Mouse (Mus musculus) heart, postnatal 0 days (tissue): ENCODE measurements around the gene Gps1. TPM values are rescaled to one million over a fixed set of nuclear protein-coding genes. Genes with fewer than 3 reads are reported as not detected.

Experiments used
- ATAC-seq: fragments of 200-750 bp; cut with Nextera tagmentation; 2 replicates; pipeline ENCODE4 v1.8.0; 2017; ENCODE audit warnings: low read depth, moderate number of reproducible peaks, moderate library complexity; ENCODE audit not compliant: insufficient read depth
- DNase-seq: peaks from one replicate; pipeline ENCODE4 v3.0.0-alpha.2; 2016; ENCODE audit warnings: low spot score
- H3K27ac ChIP-seq: fragments of 300-500 bp; sonication (generic); 2 replicates; pipeline ENCODE4 v1.5.1; 2014; ENCODE audit warnings: low read depth, mild to moderate bottlenecking
- H3K27me3 ChIP-seq: fragments of 300-500 bp; sonication (generic); 2 replicates; pipeline ENCODE4 v1.6.1; 2014; ENCODE audit warnings: low read length, mixed read lengths; ENCODE audit not compliant: control insufficient read depth, insufficient read depth
- H3K36me3 ChIP-seq: fragments of 300-500 bp; sonication (generic); replicated peaks from 2 replicates; pipeline ENCODE4 v1.6.1; 2014; ENCODE audit warnings: low read length, mixed read lengths; ENCODE audit not compliant: control insufficient read depth, insufficient read depth
- H3K4me1 ChIP-seq: fragments of 300-500 bp; sonication (generic); 2 replicates; pipeline ENCODE4 v1.6.1; 2014; ENCODE audit warnings: antibody characterized with exemption; ENCODE audit not compliant: control insufficient read depth, insufficient read depth
- H3K4me2 ChIP-seq: fragments of 300-500 bp; sonication (generic); 2 replicates; pipeline ENCODE4 v1.6.1; 2014; ENCODE audit warnings: low read depth, mild to moderate bottlenecking, low read length, moderate library complexity
- H3K4me3 ChIP-seq: fragments of 300-500 bp; sonication (generic); 2 replicates; pipeline ENCODE4 v1.5.1; 2014; ENCODE audit warnings: low read depth, low read length
- H3K9ac ChIP-seq: fragments of 300-500 bp; sonication (generic); replicated peaks from 2 replicates; pipeline ENCODE4 v1.6.1; 2014; ENCODE audit warnings: low read depth, low read length, mixed read lengths
- H3K9me3 ChIP-seq: fragments of 300-500 bp; sonication (generic); replicated peaks from 2 replicates; pipeline ENCODE4 v1.6.1; 2016; ENCODE audit warnings: low read length; ENCODE audit not compliant: control insufficient read depth
- CTCF ChIP-seq: IDR thresholded peaks from 2 replicates; pipeline ENCODE4 v1.5.1; 2016; ENCODE audit warnings: antibody characterized with exemption, control low read depth, low read depth
- EP300 ChIP-seq: IDR thresholded peaks from 2 replicates; pipeline ENCODE4 v1.6.1; 2016; ENCODE audit warnings: antibody characterized with exemption, low read depth
- WGBS: fragments of 180-500 bp; shearing (Covaris S2); extraction: QIAGEN DNeasy Blood & Tissue Kit; methylation state at CpG from one replicate; pipeline ENCODE4 v1.1.7; 2014; 5-methylcytosine and 5-hydroxymethylcytosine counted together
- polyA plus RNA-seq: library from polyadenylated mRNA; unstranded; fragments of >200 nt; fragmentation: Nextera tagmentation; extraction: Ambion mirVana; gene quantifications from 2 replicates; pipeline ENCODE4 v1.2.1, GENCODE M21; 2015
- total RNA-seq: library from RNA; depleted of rRNA; stranded (reverse); fragments of >200 nt; gene quantifications from 2 replicates; pipeline ENCODE4 v1.2.3, GENCODE M21; 2014; ENCODE audit warnings: low replicate concordance

The Gps1 gene
- total and polyA plus RNA-seq, 2 experiments from 2014 or later = 94.2 to 125 TPM

- WGBS = 84% methylated on average over 12 of the region's 12 CpGs
- TF ChIP-seq EP300 (no peak), CTCF (no peak)
- peaks cover 73% of the 10 kb centered on the region for H3K36me3 ChIP-seq
These were observed 23.9 kb downstream of the Gps1 start for GRCm38 (mm10) chr11:120808010-120808409.

GRCm38 (mm10) chr11:120812068-120812467, 28.0 kb downstream of the Gps1 start:
- no peak for TF ChIP-seq EP300
- no peak for TF ChIP-seq CTCF
- no peak overlapping the region for H3K27ac ChIP-seq
- H3K4me1 ChIP-seq = no peaks in the 10 kb centered on the region
- H3K36me3 ChIP-seq = peaks cover 100% of the 10 kb centered on the region
- H3K9me3 ChIP-seq = no peaks in the 10 kb centered on the region
- 94% methylated on average over 16 of the region's 16 CpGs for WGBS
- H3K9ac ChIP-seq = no peak overlapping the region
- no peaks in the 10 kb centered on the region for H3K27me3 ChIP-seq
- no peak overlapping the region for H3K4me3 ChIP-seq
- no peak overlapping the region for H3K4me2 ChIP-seq
- DNase-seq (no peak), ATAC-seq (no peak)

More at GRCm38 (mm10) chr11:120808010-120808409, 23.9 kb downstream of the Gps1 start:
- no peak for ATAC-seq
- no peak for DNase-seq
- Histone ChIP-seq H3K27me3 (no peaks in the 10 kb centered on the region), H3K4me2 (no peak overlapping the region), H3K9ac (no peak overlapping the region), H3K27ac (no peak overlapping the region), H3K9me3 (no peaks in the 10 kb centered on the region), H3K4me1 (no peaks in the 10 kb centered on the region), H3K4me3 (no peak overlapping the region)

- H3K27ac ChIP-seq = no peak overlapping the region
- ATAC-seq (no peak), DNase-seq (no peak)
- no peaks in the 10 kb centered on the region for H3K27me3 ChIP-seq
- WGBS = 96% methylated on average over 6 of the region's 6 CpGs
- no peak for TF ChIP-seq EP300
- TF ChIP-seq CTCF = no peak
- no peak overlapping the region for H3K4me3 ChIP-seq
- H3K9ac ChIP-seq = no peak overlapping the region
- no peaks in the 10 kb centered on the region for H3K9me3 ChIP-seq
- H3K4me2 ChIP-seq = no peak overlapping the region
- H3K4me1 ChIP-seq = peaks cover 18% of the 10 kb centered on the region
- peaks cover 82% of the 10 kb centered on the region for H3K36me3 ChIP-seq
These were observed 33.3 kb downstream of the Gps1 start for GRCm38 (mm10) chr11:120817358-120817757.

DNA sequence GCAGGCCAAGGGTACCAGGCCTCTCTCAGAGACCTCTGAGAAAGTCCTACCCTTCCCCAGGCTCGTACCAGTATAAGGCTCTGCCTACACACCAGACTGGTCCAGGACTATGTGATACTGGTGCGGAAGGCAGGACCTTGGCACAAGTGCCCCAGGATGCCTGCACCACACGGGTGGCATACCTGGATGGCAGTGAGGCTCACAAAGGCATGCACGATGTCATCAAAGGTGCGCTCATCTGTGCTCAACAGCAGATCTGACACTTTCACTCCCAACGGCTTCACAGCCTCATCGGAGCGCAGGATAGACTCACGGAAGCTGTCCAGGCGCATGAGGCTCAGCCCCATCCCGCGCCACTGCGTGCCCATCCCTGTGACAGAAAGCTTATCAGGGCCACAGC, 34.2 kb downstream of the Gps1 start:
- peaks cover 73% of the 10 kb centered on the region for H3K36me3 ChIP-seq
- no peaks in the 10 kb centered on the region for H3K27me3 ChIP-seq
- ATAC-seq (no peak), DNase-seq (no peak)
- no peak overlapping the region for H3K9ac ChIP-seq
- TF ChIP-seq EP300 = no peak
- no peak overlapping the region for H3K27ac ChIP-seq
- H3K4me3 ChIP-seq = no peak overlapping the region
- H3K4me1 ChIP-seq = peaks cover 27% of the 10 kb centered on the region
- no peaks in the 10 kb centered on the region for H3K9me3 ChIP-seq
- no peak overlapping the region for H3K4me2 ChIP-seq
- WGBS = 89% methylated on average over 13 of the region's 13 CpGs

DNA sequence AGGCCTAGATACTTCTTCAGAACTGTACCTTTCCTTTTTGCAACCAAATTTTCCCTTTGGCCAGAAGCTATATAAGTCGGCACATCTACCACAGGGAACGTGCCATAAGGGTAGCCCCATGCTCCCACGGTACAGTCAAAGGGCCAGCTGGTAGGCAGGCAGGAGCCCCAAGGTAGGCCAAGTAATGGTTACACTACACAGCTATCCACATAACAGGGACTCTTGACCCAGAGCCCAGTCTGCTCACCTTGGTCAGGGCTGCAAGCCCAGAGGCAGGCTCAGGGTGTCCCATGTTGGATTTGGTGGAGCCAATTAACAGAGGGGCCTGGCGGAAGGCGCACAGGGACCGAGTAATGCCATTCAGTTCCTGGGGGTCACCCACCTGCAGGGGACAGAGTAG, 35.5 kb downstream of the Gps1 start:
- Histone ChIP-seq H3K36me3 (peaks cover 60% of the 10 kb centered on the region), H3K9ac (no peak overlapping the region), H3K9me3 (no peaks in the 10 kb centered on the region), H3K27me3 (no peaks in the 10 kb centered on the region), H3K27ac (no peak overlapping the region), H3K4me3 (no peak overlapping the region), H3K4me2 (no peak overlapping the region), H3K4me1 (peaks cover 27% of the 10 kb centered on the region)
- TF ChIP-seq EP300 (no peak), CTCF (no peak)
- no peak for DNase-seq
- ATAC-seq = no peak
- 93% methylated on average over 6 of the region's 6 CpGs for WGBS

- Histone ChIP-seq H3K36me3 (peaks cover 50% of the 10 kb centered on the region), H3K4me2 (no peak overlapping the region), H3K27ac (peak overlapping the region; percentile 71), H3K27me3 (no peaks in the 10 kb centered on the region), H3K4me3 (no peak overlapping the region), H3K9me3 (no peaks in the 10 kb centered on the region), H3K4me1 (peaks cover 35% of the 10 kb centered on the region), H3K9ac (no peak overlapping the region)
- no peak for ATAC-seq
- TF ChIP-seq EP300 = no peak
- TF ChIP-seq CTCF = no peak
- WGBS = 94% methylated on average over 14 of the region's 14 CpGs
- DNase-seq = no peak
These were observed 36.5 kb downstream of the Gps1 start for GRCm38 (mm10) chr11:120820546-120820945.
